Mouse (Mus musculus) lung, postnatal 0 days (tissue): ENCODE results near the gene Capn11.
A peak's percentile ranks its signal among the peaks of the same experiment; 100 is the strongest.

ENCODE experiments used
- CTCF ChIP-seq: IDR thresholded peaks from 2 replicates; pipeline ENCODE4 v1.5.1; 2016; ENCODE audit warnings: antibody characterized with exemption, mild to moderate bottlenecking
- EP300 ChIP-seq: IDR thresholded peaks from 2 replicates; pipeline ENCODE4 v1.6.1; 2016; ENCODE audit warnings: antibody characterized with exemption, mild to moderate bottlenecking, control low read depth

DNA sequence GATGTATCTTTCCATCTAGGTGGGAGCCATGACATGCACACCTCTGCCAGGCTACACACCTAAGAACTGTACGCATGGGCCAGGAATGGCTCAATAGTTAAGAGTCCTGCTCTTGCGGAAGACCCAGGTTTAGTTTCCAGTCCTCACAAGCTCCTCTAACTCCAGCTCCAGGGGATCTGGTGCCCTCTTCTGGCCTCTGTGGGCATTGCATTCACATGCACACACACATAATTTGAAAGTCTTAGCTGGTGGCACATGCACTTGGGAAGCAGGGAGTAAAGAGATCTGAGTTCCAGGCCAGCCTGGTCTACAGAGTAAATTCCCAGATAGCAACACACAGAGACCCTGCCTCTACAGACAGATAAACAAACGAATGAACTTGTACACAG is 72.7 kb downstream of the Capn11 start:
- TF ChIP-seq EP300, result no peak
- TF ChIP-seq CTCF, result peak; percentile 60
